Mouse (Mus musculus): ENCODE results near the gene Gm38394.
"Not testable (repeated sequence)": the region's sequence is repeated elsewhere in the genome, so short reads cannot be mapped to it uniquely, and the experiment has no call there.

Gene Gm38394

GRCm38 (mm10) chr1:133661203-133661933 is at the start of gene Gm38394:
Gene Gm38394 (minus strand): TSS chr1:133661318.
- in situ Hi-C loops (cut with MboI) = no loop called here

GRCm38 (mm10) chr1:133710895-133711294 is 49.8 kb upstream of the Gm38394 start:
- in situ Hi-C loops (cut with MboI) = loop anchor here (10.0 kb wide), 1 partner anchor 326 kb away; no protein-coding TSS in a partner anchor

- in situ Hi-C loops (cut with MboI) = no loop called here
Observed at GRCm38 (mm10) chr1:133709292-133709691, 48.2 kb upstream of the Gm38394 start.

GRCm38 (mm10) chr1:133701824-133702223 is 40.7 kb upstream of the Gm38394 start:
- in situ Hi-C loops (cut with MboI) = not testable (repeated sequence)

GRCm38 (mm10) chr1:133697935-133698620 is 37.0 kb upstream of the Gm38394 start:
- in situ Hi-C loops (cut with MboI) = no loop called here

- in situ Hi-C loops (cut with MboI) = no loop called here
Observed at GRCm38 (mm10) chr1:133695901-133696300, 34.8 kb upstream of the Gm38394 start.

- in situ Hi-C loops (cut with MboI) = no loop called here
Observed at GRCm38 (mm10) chr1:133694876-133695275, 33.8 kb upstream of the Gm38394 start.

- in situ Hi-C loops (cut with MboI) = no loop called here
Observed at GRCm38 (mm10) chr1:133694301-133694700, 33.2 kb upstream of the Gm38394 start.

GRCm38 (mm10) chr1:133693536-133694114 is 32.5 kb upstream of the Gm38394 start:
- in situ Hi-C loops (cut with MboI) = no loop called here

GRCm38 (mm10) chr1:133692195-133692594 is 31.1 kb upstream of the Gm38394 start:
- in situ Hi-C loops (cut with MboI) = no loop called here

- in situ Hi-C loops (cut with MboI) = no loop called here
Observed at GRCm38 (mm10) chr1:133691046-133691445, 29.9 kb upstream of the Gm38394 start.

GRCm38 (mm10) chr1:133689897-133690296 is 28.8 kb upstream of the Gm38394 start, which contains the start of gene Lax1:
Gene Lax1 (minus strand): TSS chr1:133690108.
- in situ Hi-C loops (cut with MboI) = no loop called here

- in situ Hi-C loops (cut with MboI) = no loop called here
Observed at GRCm38 (mm10) chr1:133688301-133688700, 27.2 kb upstream of the Gm38394 start.

GRCm38 (mm10) chr1:133685749-133686519 is 24.8 kb upstream of the Gm38394 start:
- in situ Hi-C loops (cut with MboI) = no loop called here

- in situ Hi-C loops (cut with MboI) = no loop called here
Observed at GRCm38 (mm10) chr1:133671801-133672200, 10.7 kb upstream of the Gm38394 start.

- in situ Hi-C loops (cut with MboI) = no loop called here
Observed at GRCm38 (mm10) chr1:133671266-133671665, 10.1 kb upstream of the Gm38394 start.

- in situ Hi-C loops (cut with MboI) = no loop called here
Observed at GRCm38 (mm10) chr1:133670776-133671175, 9.7 kb upstream of the Gm38394 start.

- in situ Hi-C loops (cut with MboI) = no loop called here
Observed at GRCm38 (mm10) chr1:133670190-133670589, 9.1 kb upstream of the Gm38394 start.

GRCm38 (mm10) chr1:133668618-133669017 is 7.5 kb upstream of the Gm38394 start:
- in situ Hi-C loops (cut with MboI) = no loop called here

- in situ Hi-C loops (cut with MboI) = no loop called here
Observed at GRCm38 (mm10) chr1:133667721-133668120, 6.6 kb upstream of the Gm38394 start.

- in situ Hi-C loops (cut with MboI) = not testable (repeated sequence)
Observed at GRCm38 (mm10) chr1:133665713-133666112, 4.6 kb upstream of the Gm38394 start.

Data from mature B cell (primary cell).